Mouse (Mus musculus): Measurements from ENCODE around the gene Sec1.
"Not testable (repeated sequence)": the region's sequence is repeated elsewhere in the genome, so short reads cannot be mapped to it uniquely, and the experiment has no call there.

The Sec1 gene

GRCm38 (mm10) chr7:45679966-45680621 is 14.1 kb downstream of the Sec1 start:
- peak in 1 of 2 experiments; percentile 74 for DNase-seq (ENCODE audit: low spot score in 2 of 2)

DNA sequence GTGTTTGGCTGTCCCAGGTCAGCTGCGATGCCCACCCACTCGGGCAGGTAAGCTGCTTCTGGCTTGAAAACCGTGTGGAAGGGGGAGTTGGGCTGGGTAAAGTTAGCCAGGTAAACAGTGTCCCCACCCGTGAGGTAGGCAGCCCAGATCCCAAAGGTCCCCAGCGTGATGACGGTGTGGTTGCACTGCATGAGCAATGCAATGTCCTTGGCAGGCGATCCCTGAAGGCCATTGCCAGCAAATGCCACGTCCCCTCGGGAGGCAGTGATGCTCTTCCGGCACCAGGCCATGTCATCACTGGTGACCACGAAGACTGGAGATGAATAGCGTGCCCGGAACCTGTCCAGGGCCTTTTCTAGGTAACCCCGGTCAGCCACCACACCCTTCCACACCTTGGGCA is 15.7 kb downstream of the Sec1 start:
- no peak for DNase-seq (ENCODE audit: low spot score in 2 of 2)

- DNase-seq (ENCODE audit: low spot score in 2 of 2): no peak
These were observed 16.4 kb downstream of the Sec1 start for GRCm38 (mm10) chr7:45677627-45678295.

DNA sequence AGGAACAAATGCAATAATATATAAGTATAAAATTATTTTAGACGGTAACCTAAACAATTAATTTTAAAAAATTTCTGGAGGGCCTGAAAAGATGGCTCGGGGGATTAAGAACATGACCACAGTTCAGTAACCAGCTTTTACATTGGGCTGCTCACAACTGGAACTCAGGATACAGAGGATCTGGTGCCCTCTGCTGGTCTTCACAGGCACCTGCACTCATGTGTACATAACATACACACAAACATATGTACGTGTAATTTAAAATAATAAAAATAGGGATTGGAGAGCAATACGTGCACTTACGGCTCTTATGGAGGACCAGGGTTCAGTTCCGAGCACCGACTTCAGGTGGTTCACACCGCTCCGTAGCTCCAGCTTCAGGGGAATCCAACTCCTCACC is 25.3 kb downstream of the Sec1 start:
- no peak for DNase-seq (ENCODE audit: low spot score in 2 of 2)

DNA sequence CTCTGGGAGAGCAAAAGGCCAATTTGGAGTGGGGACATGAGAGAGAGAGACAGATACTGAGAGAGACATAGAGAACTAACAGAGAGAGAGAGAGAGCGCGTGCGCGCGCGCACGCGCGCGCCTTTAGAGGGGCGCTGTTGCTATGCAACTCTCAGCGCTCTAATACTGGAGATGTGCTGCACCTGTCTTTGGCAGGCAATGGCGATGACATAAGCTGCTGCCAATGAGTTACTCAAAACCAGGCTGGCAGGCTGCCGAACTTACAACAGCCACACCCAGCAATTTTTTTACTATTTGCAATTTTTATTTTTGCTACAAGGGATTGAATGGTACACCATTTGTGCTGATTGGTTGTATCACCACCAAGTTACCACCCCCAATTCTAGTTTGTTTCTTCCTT is 26.4 kb downstream of the Sec1 start:
- DNase-seq (ENCODE audit: low spot score in 2 of 2): no peak

DNA sequence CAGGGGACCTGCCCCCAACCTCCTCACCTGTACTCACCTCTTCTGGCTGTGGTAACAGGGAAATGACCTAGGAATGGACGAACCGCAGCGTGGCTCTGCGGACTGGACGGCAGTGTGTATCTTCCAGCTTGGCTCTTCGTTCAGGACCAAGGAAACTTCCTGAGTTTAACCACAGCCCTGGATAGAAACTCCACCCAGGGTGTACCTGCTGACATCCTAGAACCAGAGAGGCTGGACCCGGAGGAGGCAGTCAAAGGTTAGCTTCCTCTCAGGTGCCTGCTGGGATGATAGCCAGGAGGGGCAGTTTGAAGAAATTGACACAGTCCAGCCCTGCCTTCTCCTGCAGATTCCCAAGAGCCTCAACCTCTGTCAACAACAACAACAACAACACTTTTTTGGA is 28.0 kb downstream of the Sec1 start, which contains the start of gene Fut2:
Fut2 (minus strand) TSS at position 234 of the 400 bp plus-strand sequence.
- no peak for DNase-seq (ENCODE audit: low spot score in 2 of 2)

- DNase-seq (ENCODE audit: low spot score in 2 of 2): no peak
These were observed 28.7 kb downstream of the Sec1 start for GRCm38 (mm10) chr7:45665303-45666138.

- not testable (repeated sequence) for DNase-seq (ENCODE audit: low spot score in 2 of 2)
These were observed 32.5 kb downstream of the Sec1 start for GRCm38 (mm10) chr7:45661702-45662101.

DNA sequence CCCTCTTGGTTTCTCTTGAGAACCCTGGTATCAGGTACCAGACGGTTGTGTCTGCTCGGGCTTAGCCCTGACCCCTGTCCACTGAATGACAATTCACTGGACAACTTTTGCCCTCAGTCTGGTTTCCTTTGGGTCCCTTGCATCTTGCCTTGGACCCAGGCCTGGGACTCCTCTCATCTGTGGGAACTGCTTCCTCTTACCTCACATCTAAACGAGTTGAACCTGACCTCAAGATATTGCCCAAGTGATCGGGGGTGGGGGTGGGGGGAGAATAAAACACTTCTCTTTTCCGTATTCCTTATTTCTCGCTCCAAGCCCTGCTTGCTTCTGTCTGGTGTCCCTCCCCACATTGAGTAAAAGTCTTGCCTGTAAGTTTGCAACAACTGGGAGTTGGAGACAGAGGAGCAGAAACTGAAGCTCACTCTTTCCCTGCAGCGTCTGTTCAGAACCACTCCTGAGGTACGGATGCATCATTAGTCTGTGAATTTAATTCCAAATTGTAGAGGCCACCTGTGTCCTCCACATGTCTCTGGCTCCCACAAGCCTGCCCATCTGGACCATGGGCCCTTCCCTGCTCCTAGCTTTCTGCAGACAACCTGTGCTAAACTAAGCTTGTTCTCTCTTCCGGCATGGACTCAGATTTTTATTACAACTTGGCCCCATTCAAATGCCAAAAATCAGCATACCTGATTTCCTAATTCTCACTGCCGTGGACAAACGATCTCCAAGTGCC is 33.3 kb downstream of the Sec1 start:
- no peak for DNase-seq (ENCODE audit: low spot score in 2 of 2)

DNA sequence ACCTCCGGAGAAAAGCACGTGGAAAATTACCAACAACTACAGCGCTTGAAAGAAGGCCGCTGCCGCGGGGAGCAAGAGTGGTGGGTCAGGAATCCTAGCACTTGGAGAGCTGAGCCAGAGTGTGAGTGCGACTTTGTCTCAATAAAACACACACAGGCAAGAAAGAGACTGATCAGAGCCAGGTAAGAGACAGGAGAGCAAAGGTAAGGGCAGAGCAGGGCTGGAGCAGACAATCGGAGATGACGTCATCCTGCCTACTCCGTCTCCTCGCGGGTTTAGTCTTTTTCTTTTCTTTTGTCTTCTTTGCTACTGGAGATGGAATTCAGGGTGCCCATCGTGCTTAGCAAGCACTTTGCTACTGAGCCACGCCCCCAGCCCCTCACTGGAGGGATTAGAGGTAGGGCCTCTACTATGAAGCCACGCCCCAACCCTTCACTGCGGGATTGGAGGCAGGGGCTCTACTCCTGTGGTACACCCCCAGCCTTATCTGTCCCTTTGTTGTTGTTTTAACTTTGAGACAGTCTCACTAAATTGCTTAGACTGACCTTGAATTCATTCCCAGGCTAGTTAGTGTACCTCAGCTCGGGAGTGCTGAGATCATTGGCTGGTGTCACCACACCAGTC is 39.7 kb downstream of the Sec1 start:
- DNase-seq (ENCODE audit: low spot score in 2 of 2): no peak

- not testable (repeated sequence) for DNase-seq (ENCODE audit: low spot score in 2 of 2)
These were observed 43.7 kb downstream of the Sec1 start for GRCm38 (mm10) chr7:45650484-45650883.

- DNase-seq (ENCODE audit: low spot score in 2 of 2): no peak
These were observed 44.9 kb downstream of the Sec1 start for GRCm38 (mm10) chr7:45649351-45649750.

DNA sequence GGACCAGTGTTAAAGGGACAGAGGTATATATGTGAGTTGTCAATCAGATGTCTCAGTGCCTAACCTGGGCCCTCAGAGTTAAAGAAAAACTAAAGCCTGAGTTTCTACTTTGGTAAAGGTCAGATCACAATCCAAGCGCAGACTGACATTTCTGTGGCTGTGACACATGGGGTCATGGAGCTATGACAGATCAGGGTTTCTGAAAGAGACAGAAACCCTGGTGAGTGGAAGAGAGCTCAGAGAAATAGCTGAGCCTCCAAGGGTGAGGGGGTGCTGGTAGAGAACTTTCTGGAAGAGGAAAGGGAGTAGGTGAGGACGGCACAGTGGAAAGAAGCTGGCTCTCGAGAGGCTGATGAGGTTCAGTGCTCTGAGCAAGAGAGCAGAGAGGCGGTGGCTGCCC is 47.5 kb downstream of the Sec1 start:
- no peak for DNase-seq (ENCODE audit: low spot score in 2 of 2)

- no peak for DNase-seq (ENCODE audit: low spot score in 2 of 2)
These were observed 48.6 kb downstream of the Sec1 start for GRCm38 (mm10) chr7:45645591-45645971.

DNA sequence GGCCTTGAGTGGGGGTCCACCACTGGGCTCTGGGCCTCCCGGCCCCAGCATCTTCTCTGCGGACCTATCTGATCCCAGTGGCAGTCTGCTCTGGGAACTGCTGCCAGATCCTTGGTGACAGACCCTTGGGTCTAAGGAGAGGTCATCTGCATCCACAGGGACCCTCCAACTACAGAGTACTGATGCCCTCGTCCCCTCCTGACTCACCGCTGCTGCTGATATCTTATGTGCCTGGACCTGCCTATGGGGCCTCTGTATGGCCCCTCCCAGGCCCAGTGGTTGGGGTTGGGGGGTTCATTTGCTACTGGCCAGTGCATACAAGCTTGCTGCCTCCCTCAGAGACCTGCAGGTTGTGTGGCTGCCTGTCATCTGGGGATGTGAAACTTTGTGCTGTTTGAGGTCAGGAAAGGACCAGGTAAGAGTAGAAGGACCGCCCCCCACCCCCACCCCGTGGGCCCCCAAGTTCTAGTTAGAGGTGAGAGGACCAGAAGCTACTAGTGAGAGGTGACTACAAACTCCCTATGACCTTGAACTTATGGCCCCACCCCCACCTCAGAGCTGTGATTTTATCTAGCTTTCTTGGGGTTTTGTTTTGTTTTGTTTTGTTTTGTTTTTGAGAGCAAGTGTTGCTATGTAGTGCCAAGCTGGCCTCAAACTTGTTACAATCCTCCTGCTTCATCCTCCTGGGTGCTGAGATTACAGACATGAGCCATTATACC is 49.2 kb downstream of the Sec1 start:
- DNase-seq (ENCODE audit: low spot score in 2 of 2): no peak

DNA sequence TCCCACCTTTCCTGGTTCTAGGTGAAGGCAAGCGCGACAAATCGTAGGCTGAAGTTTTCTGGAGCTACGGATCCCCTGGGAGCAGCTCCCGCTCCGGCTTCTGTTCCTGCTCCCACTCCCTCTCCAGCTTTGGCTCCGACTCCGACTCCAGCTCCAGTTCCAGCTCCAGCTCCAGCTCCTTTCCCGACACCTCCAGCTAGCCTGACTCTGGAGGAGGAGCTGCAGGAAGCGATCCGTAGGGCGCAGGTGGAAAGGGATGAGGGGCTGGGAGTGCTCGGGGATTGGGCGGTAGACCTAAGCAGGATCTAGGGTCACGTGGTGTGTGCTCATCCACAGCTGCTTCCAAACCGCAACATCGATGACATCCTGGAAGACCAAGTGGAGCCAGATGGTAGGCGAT is 50.0 kb downstream of the Sec1 start:
- DNase-seq (ENCODE audit: low spot score in 2 of 2): no peak

- peak; percentile 71 to 89 for DNase-seq (ENCODE audit: low spot score in 2 of 2)
These were observed 50.6 kb downstream of the Sec1 start for GRCm38 (mm10) chr7:45643441-45644178.

GRCm38 (mm10) chr7:45642503-45643255 is 51.5 kb downstream of the Sec1 start:
- DNase-seq (ENCODE audit: low spot score in 2 of 2): no peak

- no peak for DNase-seq (ENCODE audit: low spot score in 2 of 2)
These were observed 52.1 kb downstream of the Sec1 start for GRCm38 (mm10) chr7:45642083-45642482.
